Mouse (Mus musculus) layer of hippocampus, adult 8-10 months (tissue): ENCODE measurements at regions not wholly inside any gene's neighbourhood (a gene's known extent, or its start where the extent isn't known, plus 50 kb on each side); places are given as distances from the start of the nearest gene placed in this dataset.

ENCODE experiments used
- DNase-seq, 2 experiments: peaks; one replicate each; pipeline ENCODE4 v3.0.0; 2022; ENCODE audit warnings: low spot score in 2 of 2

GRCm38 (mm10) chr2:79081769-79082168 lies 173.5 kb upstream of the Itga4 start:
- no peak for DNase-seq

DNA sequence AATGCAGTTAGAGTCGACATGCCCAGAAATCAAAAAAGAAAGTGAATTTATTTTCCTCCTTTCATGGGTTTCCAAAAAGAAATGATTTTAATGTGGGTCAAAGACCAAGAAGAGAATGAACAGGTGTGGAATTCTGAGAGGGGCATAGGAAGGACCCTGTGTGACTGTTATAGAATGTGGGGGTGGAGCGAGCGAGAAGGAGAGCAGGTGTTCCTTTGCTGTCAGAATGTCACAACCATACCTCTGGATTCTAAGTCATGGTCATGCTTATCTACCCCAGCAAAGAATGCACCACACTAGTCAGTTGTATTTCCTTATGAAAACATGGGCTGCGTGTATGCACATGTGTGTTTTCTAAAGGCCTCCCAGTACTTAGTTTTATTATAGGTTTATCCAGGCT lies 168.9 kb upstream of the Itga4 start:
- DNase-seq, result no peak

DNA sequence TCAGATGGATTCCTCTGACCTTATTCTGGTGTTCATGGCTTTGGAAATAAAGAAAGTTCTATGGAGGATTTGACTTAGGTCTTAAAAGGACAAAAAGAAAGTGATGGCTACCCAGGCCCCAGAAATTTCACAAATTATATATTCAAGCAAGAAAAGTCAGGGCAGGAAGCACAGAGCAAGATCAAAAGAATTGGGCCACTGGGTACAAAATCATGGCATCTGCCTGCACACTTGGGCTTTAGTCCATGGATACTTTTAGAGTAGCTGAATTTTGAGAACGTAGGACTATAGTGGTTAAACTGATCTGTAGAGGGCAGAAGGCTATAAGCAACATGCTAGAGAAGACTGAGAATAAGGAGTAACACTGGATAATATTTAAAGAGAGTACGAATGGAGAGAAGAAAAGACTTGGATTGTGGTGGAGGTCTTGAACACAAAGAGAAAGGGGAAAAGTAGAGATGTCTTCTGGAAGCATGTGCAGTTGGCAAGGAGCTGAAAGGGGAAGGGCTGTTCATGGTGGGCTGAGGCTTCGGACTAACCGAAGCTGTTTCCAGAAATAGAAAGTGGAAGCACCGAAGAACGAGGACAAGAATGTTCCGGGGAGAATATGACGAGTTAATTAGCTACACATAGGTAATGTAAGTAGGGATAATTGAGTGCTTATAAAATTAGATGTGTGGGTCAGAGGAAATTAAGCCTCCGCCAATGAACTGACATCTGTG lies 168.2 kb upstream of the Itga4 start:
- no peak for DNase-seq

GRCm38 (mm10) chr2:79087600-79088205 lies 167.5 kb upstream of the Itga4 start:
- DNase-seq, result no peak

- DNase-seq, result no peak
Measured at GRCm38 (mm10) chr2:79090273-79090672, 165.0 kb upstream of the Itga4 start.

DNA sequence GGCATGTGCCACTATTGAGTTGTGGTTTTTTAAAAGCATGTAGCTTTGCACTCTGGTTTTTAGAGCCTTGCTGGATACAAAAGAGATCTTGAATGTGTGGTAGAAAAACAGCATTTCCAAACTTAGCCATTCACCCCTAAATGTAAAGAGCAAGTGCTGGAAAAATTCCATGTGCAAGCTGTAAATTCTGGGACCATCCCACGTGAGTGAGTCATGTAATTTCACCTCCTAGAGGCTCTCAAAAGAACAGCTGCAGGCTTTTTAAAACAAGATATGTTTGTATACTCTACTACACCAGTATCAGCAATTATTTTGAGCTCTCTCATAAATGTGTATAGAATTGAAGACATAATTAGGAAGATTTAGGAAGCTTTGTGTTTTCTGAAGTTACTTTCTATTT lies 160.9 kb upstream of the Itga4 start:
- no peak for DNase-seq

- DNase-seq, result no peak
Measured at GRCm38 (mm10) chr2:79096532-79097251, 158.5 kb upstream of the Itga4 start.

DNA sequence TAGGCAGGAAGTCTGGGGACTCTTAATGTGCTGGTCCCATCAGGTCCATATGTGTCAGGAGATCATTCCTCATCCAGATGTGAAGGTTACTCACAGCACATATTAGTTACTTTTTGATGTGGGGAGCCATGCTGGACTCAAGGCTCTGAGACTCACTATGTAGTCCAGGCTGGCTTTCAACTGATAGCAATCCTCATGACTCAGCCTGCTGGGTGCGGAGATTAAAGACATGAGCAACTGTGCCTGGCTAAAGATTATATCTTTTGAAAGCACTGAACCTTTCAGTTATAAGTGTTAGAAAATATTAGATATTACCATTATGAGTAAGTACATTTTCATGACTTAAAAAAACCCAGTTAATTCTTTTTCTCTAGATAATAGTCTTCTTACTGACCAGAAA lies 155.6 kb upstream of the Itga4 start:
- no peak for DNase-seq

DNA sequence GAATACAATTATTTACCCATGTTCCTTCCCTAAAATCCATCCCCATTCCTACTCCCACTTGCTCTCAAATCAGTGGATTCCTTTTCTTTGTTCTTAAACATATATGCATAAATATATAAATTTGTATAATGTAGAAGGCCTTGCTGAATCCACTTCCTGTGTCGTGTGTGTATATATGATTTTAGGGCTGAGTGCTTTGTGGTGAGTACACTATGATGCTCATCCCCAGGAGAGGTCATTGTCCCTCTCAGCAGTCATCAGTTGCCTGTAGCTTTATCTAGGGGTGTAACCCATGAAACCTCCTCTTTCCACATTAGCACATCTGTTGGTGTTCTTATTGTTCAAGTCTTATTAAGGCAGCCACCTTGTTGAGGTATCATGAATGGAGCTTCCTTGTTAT lies 143.6 kb upstream of the Itga4 start:
- no peak for DNase-seq

GRCm38 (mm10) chr2:79112076-79112475 lies 143.2 kb upstream of the Itga4 start:
- no peak for DNase-seq

- DNase-seq, result no peak
Measured at GRCm38 (mm10) chr2:79120610-79121345, 134.4 kb upstream of the Itga4 start.

GRCm38 (mm10) chr2:79122530-79122929 lies 132.7 kb upstream of the Itga4 start:
- no peak for DNase-seq

DNA sequence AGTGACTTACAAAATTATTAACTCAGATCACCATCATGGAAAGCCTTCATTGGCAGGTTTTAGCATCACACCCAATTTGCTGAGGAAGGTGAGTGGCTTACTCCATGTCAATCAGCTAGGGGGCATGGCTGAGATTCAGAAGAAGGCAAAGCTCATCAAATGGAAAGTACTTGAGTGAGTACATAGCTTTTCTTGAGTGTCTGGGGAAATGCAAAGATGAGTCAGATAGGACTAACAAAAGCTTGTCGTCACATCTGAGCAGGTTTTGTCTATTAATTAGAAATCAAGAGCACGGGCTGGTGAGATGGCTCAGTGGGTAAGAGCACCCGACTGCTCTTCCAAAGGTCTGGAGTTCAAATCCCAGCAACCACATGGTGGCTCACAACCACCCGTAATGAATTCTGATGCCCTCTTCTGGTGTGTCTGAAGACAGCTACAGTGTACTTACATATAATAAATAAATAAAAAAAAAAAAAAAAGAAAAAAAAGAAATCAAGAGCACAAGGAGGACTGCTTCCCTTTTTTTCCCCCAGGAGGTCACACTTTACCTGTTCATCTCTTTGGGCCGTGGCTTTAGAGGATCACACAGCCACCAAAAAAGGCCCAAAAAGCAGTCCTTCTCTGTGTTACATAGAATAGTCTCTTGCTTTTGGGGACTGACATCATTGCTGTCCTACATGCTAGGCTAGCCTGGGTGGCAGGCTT lies 130.8 kb upstream of the Itga4 start:
- DNase-seq, result no peak

DNA sequence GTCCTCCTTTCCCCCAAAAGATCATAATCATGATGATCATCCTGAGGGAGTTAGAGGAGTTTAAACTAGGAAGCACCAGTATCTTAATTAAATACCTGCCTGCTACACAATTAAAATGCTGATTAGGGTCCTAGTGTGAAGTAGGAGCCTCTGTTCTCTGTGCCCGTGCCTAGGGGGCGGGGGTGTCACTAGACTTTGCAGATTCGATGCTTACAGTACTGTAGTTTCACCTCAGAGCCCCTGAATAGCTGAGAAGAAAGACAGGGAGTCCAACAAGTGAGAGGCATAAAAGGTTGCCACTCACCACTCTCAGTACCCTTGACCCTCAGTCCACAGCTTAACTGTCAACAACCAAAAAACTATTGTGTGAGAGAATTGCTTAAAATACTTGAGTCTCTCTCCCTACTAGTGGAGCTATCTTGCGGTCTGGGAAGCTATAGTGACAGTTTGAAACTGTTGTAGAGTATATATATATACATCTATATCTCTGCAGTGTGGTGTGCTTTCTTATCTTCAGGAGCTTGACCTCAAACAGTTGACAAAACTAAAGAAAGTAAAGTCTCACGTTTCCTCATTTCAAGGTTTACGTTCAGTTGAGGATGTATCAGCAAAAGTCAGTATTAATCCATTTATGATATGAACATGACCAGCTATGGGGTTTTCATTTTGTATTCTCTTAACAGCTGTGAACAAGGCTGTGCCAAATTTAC lies 128.9 kb upstream of the Itga4 start:
- DNase-seq, result no peak

- no peak for DNase-seq
Measured at GRCm38 (mm10) chr2:79126996-79127741, 128.1 kb upstream of the Itga4 start.

DNA sequence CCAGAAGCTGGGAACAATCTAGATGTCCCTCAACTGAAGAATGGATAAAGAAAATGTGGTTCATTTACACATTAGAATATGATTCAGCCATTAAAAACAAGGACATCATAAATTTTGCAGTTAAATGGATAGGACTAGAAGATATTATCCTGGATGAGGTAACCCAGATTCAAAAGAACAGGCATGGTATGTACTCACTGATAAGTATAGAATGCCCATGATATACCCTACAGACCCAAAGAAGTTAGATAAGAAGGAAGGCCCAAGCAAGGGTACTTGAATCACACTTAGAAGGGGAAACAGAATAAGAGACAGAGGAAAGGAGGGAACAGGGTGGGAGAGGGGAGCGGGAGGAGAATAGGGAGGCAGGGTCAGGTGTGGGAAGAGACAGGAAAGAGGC lies 127.4 kb upstream of the Itga4 start:
- no peak for DNase-seq

DNA sequence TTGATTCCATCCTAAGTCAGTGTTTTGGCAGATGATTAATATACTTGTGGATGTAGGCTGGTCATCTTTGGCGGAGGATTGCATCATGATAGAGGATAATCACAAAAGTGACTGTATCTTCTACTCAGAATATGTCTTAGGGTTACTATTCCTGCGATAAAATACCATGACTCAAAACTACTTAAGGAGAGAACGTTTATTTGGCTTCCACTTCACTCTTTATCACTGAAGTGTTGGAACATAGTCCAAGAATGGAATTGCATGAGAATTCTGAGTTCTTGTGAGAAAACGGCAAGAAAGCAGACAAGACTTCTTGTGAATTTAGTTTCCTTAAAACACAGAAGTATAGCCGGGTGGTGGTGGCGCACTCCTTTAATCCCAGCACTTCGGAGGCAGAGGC lies 124.6 kb upstream of the Itga4 start:
- DNase-seq, result no peak

GRCm38 (mm10) chr2:79131235-79131634 lies 124.0 kb upstream of the Itga4 start:
- DNase-seq, result no peak

DNA sequence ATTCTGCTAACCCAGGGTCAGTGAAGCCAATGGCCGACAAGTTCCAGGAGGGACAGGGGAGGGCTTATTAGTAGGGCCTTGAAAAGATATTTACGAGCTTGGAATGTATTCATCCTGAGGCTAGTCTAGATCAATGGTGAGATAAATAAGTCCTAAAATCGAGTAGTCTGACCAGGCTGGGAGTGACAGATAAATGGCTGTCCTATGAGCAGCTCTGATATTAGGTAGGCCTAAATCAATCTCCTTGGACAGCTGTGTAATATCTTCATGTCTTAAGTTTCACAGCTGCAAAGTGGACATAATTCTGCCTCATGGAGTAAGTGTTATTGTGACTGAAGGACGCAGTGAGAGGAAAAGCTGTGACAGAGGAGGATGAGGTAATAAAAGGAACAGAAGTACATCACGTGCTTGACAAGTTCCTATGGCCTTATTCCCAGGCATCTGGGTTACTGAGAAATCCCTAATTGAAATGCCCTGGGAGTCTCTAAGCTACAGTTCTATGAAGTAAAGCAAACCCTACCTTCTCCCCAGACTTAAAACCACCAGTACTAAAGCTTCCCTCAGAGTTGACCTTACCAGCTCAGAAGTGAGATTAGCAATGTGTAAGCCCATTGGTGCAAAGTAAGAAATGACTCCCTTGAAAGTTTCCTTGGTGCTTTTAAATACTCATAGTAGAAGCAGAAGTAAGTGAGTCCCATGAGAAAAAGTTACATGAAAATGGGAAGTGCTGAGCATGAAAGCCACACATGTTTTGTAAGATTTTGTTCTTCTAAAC lies 123.3 kb upstream of the Itga4 start:
- no peak for DNase-seq
